Mouse (Mus musculus) CD4-positive, CD25-positive, alpha-beta regulatory T cell, adult 2 months (primary cell): ENCODE data around the gene Map2k1.
A peak's percentile ranks its signal among the peaks of the same experiment; 100 is the strongest.
"Not testable (repeated sequence)": the region's sequence is repeated elsewhere in the genome, so short reads cannot be mapped to it uniquely, and the experiment has no call there.

Source experiments
- DNase-seq: peaks from one replicate; pipeline ENCODE4 v3.0.0-alpha.2; 2012; ENCODE audit warnings: low read depth, low spot score

Map2k1 gene

GRCm38 (mm10) chr9:64207509-64208084 lies 45.8 kb downstream of the Map2k1 start:
- DNase-seq = no peak

GRCm38 (mm10) chr9:64202866-64203265 lies 50.6 kb downstream of the Map2k1 start:
- DNase-seq = no peak

- DNase-seq = no peak
Measured at GRCm38 (mm10) chr9:64202331-64202730, 51.1 kb downstream of the Map2k1 start.

- DNase-seq = no peak
Measured at GRCm38 (mm10) chr9:64199897-64200296, 53.5 kb downstream of the Map2k1 start.

GRCm38 (mm10) chr9:64198763-64199418 lies 54.5 kb downstream of the Map2k1 start:
- DNase-seq = not testable (repeated sequence)

GRCm38 (mm10) chr9:64198068-64198762 lies 55.2 kb downstream of the Map2k1 start:
- DNase-seq = no peak

- DNase-seq = no peak
Measured at GRCm38 (mm10) chr9:64197524-64197923, 55.9 kb downstream of the Map2k1 start.

GRCm38 (mm10) chr9:64195554-64195953 lies 57.9 kb downstream of the Map2k1 start:
- no peak for DNase-seq

GRCm38 (mm10) chr9:64193879-64194278 lies 59.6 kb downstream of the Map2k1 start:
- DNase-seq = no peak

GRCm38 (mm10) chr9:64184166-64184840 lies 69.1 kb downstream of the Map2k1 start:
- no peak for DNase-seq

GRCm38 (mm10) chr9:64183295-64183694 lies 70.1 kb downstream of the Map2k1 start:
- DNase-seq = not testable (repeated sequence)

GRCm38 (mm10) chr9:64178974-64179646 lies 74.3 kb downstream of the Map2k1 start, which contains the start of gene Snapc5:
Snapc5 (plus strand) TSS chr9:64179274.
- peak; percentile 97 for DNase-seq

- DNase-seq = peak; percentile 37
Measured at GRCm38 (mm10) chr9:64178610-64178973, 74.8 kb downstream of the Map2k1 start.

- no peak for DNase-seq
Measured at GRCm38 (mm10) chr9:64175378-64175777, 78.1 kb downstream of the Map2k1 start.

- no peak for DNase-seq
Measured at GRCm38 (mm10) chr9:64174766-64175165, 78.7 kb downstream of the Map2k1 start.

- no peak for DNase-seq
Measured at GRCm38 (mm10) chr9:64174341-64174740, 79.1 kb downstream of the Map2k1 start.

GRCm38 (mm10) chr9:64173666-64174220 lies 79.7 kb downstream of the Map2k1 start:
- no peak for DNase-seq

- peak; percentile 91 for DNase-seq
Measured at GRCm38 (mm10) chr9:64172816-64173665, 80.4 kb downstream of the Map2k1 start, which contains the start of the genes Zwilch and Rpl4. Zwilch (minus strand) TSS chr9:64173104. Rpl4 (plus strand) TSS chr9:64173375.

- no peak for DNase-seq
Measured at GRCm38 (mm10) chr9:64172145-64172815, 81.2 kb downstream of the Map2k1 start.

GRCm38 (mm10) chr9:64169967-64170366 lies 83.5 kb downstream of the Map2k1 start:
- not testable (repeated sequence) for DNase-seq
